Mouse (Mus musculus) heart, adult 2 months (tissue): ENCODE measurements around the gene Zfp36l3.
"Not testable (repeated sequence)": the region's sequence is repeated elsewhere in the genome, so short reads cannot be mapped to it uniquely, and the experiment has no call there.

ENCODE experiments used
- CTCF ChIP-seq: fragments of 200-600 bp; IDR thresholded peaks from 2 replicates; pipeline ENCODE4 v1.8.1; 2022; ENCODE audit warnings: antibody characterized with exemption, mild to moderate bottlenecking, moderate library complexity
- EP300 ChIP-seq: fragments of 200-500 bp; IDR thresholded peaks from 2 replicates; pipeline ENCODE4 v1.6.1; 2011; ENCODE audit warnings: low read depth, low read length, control low read depth; ENCODE audit not compliant: insufficient read depth
- POLR2A ChIP-seq: fragments of 200-500 bp; IDR thresholded peaks from 2 replicates; pipeline ENCODE4 v1.6.1; 2011; ENCODE audit warnings: mild to moderate bottlenecking, low read depth, low read length, control low read depth; ENCODE audit not compliant: insufficient read depth

DNA sequence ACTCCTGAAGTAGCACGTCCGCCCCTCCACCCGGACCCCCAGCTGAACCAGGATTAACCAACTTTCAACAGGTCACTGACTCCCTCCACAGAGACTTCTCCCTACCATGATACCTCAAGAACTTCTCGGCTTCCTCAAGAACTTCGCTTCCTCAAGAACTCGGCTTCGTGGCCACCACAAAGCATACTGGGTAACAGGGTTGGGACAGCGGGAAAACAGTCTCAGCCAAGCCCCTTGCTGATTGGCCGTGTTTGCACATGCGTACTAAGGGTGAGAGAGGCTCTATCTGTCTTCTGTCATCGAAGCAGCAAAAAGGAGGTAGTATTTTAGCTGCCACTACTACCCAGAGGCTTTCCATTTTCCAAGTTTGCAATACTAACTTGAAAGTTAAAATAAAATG is 21.3 kb upstream of the Zfp36l3 start, which contains the start of gene Xlr:
- TF ChIP-seq CTCF, POLR2A, EP300: not testable (repeated sequence)
